Mouse (Mus musculus) layer of hippocampus, postnatal 25 days (tissue): ENCODE measurements around the gene Serbp1. TPM values are rescaled to one million over a fixed set of nuclear protein-coding genes. Genes with fewer than 3 reads are reported as not detected.

Source experiments
- DNase-seq, 2 experiments: peaks; one replicate each; pipeline ENCODE4 v3.0.0; 2022; ENCODE audit warnings: mixed read lengths in 2 of 2, low spot score in 1 of 2; ENCODE audit errors: extremely low spot score in 1 of 2
- total RNA-seq, 2 experiments: library from RNA; stranded (reverse); gene quantifications; 2 replicates each; pipeline ENCODE4 v1.2.3; 2021

The Serbp1 gene
- total RNA-seq, 2 experiments from 2014 or later, result 224 to 238 TPM

DNA sequence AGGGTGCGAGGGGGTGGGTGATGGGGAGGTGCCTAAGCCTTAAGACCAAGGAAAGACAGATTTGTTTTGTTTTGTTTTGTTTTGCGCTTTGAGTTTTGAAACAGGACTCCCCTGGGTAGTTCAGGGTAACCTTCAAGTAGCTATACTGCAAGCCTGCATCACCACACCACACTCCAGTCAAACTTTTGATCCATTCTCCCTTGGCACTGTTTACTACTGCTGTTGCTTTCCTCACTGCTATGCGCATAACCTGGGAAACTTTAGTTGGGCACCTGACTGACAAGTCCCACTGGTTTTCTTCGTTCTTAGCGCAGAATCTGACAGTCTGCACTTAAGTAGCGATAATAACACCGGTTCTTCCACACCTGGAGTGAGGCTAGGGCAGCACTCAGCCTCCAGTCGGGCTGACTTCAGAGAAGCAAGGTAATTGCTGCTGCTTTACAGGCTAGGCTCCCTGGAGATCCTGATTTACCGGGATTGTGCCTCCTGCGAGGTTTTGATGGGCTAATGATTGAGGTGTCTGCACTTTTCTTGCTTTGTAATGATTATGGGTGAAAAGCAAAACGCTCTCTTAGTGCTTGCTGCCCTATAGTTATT lies 8.0 kb upstream of the Serbp1 start:
- DNase-seq, result no peak

GRCm38 (mm10) chr6:67230950-67231349 lies 7.0 kb upstream of the Serbp1 start:
- DNase-seq, result no peak

DNA sequence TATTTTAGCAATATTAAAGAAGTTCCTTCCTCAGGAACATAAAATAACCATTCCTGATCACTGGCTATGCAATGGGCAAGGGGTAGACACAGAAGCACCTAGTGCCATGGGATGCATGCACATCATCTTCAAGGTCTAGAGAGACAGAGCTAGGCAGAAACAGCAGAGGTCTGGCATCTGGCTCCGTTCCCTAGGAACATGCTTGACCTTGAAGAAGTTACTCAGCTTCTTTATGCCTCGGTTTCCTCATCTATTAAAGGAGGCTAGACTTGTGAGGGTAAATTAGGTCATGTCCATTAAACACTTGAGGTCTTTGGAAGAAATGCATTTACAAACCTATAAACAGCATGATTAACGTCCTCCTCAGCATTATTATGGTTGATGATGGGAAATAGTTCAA lies 2.3 kb upstream of the Serbp1 start:
- DNase-seq, result no peak

DNA sequence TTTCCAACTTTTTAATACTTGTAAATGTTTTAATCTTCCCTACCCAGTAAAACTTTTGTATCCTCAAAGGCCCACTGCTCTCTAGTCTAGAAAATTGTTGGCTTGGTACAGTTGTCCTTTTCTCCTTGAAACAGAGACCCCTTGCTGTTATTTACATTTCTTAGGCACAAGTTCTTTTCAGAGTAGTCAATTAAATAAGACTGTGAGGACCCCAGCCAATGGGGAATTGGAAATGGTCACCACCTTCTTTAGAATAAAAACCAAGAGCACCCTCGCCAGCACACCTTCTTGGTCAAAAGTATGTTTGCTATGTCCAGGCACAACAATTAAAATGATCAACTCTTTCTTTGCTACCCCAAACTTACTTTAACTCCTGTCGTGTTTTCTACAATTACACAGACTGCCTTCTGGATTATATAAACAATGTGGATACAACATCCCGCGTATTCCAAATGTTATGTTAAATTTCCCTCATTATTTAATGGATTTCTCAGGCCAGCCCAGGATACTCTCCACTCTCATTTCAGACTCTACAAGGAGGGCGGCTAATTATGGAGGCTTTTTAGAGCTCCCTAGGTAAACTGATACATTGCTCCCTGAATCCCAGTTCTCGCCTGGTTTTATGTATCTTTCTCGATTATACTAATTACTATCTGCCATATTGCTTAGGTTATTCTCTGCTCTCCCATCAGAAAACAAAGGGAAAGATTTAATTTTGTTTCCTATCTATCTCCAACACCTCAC lies 1.3 kb upstream of the Serbp1 start:
- DNase-seq, result no peak

DNA sequence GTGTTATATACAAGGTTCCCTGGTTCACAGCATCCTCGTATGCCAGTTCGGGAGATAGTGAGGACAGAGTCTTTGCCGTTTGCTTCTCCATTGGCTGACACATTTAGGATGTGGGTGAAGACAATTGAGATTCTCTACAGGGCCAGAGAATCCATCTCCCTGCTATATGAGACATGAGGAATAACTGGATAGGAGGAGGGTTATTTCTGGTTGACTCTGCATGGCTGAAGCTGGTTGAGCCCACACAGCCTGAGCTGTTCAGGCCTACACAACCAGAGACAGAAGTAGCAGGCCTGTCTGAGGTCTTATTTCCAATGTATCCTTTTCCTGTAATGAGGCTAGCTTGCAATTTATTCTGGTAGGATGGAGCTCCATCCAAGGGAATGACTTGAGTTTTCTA lies 3.3 kb downstream of the Serbp1 start:
- no peak for DNase-seq

DNA sequence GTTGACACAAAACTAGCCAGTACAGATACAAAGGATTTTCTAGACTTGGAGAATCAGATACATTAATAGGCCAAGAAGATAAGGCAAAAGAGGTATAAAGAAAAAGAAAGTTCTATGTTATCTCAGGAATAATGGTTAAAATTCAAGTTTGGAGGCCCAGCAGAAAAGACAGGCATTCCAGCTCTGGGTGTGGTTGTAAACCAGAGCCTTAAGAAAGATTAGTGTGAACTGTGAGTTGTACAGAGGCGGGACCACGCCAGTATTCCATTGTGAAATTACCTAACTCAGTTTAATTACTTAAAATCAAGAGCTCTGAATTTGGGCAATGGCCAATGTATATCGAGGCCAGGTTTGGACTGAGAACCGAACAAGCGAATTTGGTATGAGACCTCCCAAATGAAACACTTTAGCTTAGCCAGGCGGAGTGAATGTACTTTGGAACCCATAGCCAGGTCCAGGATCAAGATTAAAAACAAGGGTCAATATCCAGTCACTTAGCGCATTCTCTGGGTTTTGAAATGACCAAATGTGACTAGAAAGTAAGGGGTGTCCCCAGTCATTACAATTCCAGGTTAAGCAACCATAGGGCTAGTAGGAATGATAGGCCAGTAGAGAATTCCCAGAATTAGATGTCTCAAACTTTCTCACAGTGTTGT lies 5.9 kb downstream of the Serbp1 start:
- DNase-seq, result no peak

- no peak for DNase-seq
These were observed 6.5 kb downstream of the Serbp1 start for GRCm38 (mm10) chr6:67244451-67244850.

- DNase-seq, result no peak
These were observed 13.1 kb downstream of the Serbp1 start for GRCm38 (mm10) chr6:67251095-67251494.

- DNase-seq, result no peak
These were observed 27.0 kb downstream of the Serbp1 start for GRCm38 (mm10) chr6:67264935-67265334.

DNA sequence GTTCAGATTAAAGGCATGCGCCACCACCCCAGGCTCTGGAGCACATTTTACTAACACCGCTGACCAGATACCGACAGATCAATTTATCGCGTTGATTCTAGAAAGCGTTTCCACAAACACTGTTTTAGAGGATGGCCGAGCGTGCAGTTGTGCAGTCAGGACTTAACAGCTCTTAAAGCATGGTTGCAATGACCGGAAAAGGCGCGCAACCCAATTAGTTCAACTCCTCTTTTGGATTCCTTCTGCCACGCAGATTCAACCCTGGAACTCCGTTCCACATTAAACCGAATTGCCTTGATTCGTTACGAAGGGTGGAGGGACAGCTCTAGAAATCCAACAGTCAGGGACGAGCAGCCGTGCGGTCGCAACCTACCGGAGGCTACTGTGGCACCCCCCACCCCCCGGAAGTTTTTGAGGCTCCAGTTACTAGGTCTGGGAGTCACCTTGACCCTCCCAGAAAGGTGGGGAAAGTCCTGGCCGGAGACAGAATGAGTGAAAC lies 28.2 kb downstream of the Serbp1 start:
- peak in 1 of 2 experiments; percentile 32 for DNase-seq

- DNase-seq, result peak; percentile 80
These were observed 28.9 kb downstream of the Serbp1 start for GRCm38 (mm10) chr6:67266664-67267407.

DNA sequence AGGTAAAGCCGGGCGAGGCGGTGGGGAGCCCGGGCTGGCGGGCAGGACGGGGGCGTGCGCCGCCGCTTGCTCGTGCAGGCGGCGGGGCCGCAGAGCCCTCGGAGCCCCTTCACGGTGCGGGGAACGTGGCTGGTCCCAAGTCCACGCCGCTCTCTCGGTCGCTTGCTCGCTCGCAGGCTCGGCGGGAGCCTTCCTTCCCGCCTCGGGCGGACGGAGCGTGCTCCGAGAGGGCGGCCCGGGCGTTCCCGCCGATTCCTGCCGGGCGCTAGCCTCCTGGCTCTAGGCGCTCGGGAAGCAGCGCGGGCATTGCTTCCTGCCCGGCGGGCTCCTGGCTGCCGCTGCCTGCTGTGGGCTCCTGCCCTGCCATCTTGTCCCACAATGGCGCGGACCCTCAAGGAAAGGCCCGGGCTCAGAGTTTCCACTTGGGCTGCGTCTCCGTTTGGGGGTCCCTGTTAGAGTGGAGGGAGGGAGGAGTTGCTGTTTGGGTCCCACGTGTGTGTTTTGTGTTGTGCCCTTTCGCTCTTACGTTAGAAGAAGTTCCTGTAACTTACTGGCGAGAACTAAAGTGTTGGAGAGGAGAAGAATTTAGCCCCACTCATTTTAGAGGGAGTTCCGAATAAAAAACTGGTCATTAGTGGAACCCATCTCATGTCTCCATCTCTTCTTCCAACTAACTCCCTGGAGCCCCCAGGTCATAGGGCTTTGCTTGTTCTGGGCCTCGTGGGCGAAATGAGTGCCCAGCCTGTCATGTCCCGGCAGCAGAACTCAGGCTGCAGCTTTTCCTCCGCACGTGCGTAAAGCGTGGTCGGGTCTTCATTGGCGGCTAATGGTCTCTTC lies 29.6 kb downstream of the Serbp1 start:
- peak; percentile 8 to 20 for DNase-seq

DNA sequence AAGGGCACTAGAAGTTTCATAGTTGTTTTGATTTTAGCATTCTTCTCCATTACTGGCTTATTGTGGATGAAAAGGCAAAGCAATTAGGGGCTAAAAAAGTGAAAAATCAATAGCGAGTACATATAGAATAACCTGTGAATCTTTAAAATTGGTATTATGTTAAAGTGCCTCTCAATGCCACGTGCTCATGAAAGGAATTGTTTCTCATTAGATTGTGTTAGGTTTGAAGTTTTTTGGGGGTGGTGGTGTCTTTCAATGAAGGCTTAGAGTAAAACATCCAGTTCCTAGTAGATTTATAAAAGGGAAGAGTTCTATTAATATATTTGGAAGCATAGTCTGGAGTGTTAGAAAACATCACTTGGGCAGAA lies 30.3 kb downstream of the Serbp1 start:
- DNase-seq, result no peak

GRCm38 (mm10) chr6:67268983-67269382 lies 31.0 kb downstream of the Serbp1 start:
- no peak for DNase-seq

DNA sequence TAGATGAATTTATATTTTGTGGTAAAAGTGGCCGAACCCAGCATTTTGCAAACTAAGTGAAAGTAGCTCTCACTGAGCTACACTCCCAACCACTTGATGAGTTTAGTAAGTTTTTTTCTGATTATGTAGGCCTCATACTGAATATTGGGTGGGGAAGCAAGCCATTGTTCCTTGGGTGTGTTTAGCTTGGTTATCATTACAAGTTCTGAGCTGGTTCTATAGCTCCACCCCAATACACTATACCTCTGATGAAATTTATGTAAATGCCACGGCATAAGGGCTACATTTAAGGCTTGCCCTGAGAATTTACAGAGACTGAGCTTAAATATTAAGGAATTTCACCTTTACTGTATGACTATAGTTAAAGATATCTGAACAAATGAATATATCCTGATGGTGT lies 31.5 kb downstream of the Serbp1 start:
- DNase-seq, result no peak

DNA sequence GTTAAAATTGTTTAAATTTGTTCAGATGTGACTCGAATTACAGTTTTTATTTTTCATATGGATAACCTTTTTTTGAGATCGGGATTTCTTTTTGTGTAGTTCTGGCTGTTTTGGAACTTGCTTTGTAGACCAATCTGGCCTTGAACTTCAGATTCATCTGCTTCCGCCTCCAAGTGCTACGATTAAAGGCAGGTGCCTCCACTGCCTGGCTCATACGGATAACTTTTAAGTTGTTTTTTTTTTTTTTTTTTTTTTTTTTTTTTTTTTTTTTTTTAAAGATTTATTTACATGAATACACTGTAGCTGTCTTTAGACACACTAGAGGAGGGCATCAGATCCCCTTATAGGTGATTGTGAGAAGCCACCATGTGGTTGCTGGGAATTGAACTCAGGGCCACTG lies 40.0 kb downstream of the Serbp1 start:
- no peak for DNase-seq

DNA sequence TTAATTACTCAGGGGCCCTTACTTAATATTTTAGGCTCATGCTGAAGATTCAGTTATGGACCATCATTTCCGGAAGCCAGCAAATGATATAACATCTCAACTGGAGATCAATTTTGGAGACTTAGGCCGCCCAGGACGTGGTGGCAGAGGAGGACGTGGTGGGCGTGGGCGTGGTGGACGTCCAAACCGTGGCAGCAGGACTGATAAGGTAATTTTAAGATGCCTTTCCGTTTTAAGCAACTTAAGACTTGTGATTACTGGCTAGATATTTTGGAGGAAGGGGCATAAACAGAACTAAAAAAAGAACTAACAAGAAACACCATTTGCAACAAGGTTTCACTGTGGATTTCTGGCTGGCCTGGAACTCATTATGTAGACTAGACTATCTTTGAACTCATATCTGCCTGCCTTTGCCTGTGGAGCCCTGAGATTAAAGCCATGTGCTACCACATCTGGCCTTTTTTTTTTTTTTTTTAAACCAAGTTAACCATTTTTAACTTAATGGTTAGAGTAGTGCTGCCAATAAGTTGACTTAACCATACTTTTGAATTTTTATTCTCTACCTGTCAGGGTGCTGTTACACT lies 43.7 kb downstream of the Serbp1 start:
- no peak for DNase-seq

DNA sequence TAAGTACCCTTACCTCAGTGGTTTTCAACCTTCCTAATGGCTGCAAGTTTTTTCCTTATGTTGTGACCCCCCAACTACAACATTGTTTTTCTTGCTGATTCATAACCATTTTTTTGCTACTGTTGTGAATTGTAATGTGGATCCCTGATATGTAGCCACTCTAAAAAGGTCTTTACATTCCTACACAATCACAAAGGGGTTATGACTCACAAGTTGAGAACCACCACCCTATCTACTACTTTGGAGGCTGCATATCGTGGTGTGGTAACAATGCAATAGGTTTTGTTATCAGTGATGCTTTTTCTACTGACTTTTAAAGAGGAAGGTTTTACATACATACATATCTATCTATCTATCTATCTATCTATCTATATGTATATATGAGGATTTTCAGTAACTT lies 44.9 kb downstream of the Serbp1 start:
- no peak for DNase-seq

DNA sequence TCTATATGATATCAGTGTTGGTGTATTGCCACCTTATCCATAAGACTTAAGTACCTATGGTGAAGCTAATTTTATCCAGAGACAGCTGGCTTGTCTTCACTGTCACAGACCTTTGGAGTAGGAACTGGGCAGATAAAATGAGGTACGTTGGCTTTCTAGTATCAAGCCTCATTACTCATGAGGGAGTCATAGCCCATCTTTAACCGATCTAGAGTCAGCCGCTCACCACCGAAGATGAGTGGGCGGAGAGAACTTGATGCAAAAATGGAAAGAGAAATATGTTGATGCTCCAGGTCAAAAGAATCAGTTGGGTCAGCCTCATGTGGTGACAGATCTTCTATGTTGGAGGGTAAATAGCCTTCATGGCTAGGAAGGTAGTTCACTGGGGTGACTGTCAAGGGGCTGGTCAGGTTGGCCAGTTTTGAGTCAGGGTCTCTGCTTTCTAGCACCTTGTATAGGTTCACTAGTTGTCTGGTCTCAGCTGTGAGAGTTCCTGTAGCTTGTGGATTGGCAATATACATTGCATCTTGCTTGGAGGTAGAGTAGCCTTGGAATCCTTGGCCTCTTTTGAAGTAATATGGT lies 54.2 kb downstream of the Serbp1 start:
- no peak for DNase-seq
